Mouse (Mus musculus) erythroblast, embryonic 14.5 days (primary cell): ENCODE data around the gene Cacna1c.

Experiments used
- GATA1 ChIP-seq: IDR thresholded peaks from 2 replicates; pipeline ENCODE4 v1.6.1; 2012; ENCODE audit warnings: low read length, inconsistent platforms, mixed read lengths
- TAL1 ChIP-seq: IDR thresholded peaks from 3 replicates; pipeline ENCODE4 v1.6.1; 2012; ENCODE audit warnings: low read length, inconsistent platforms, mixed read lengths

- TF ChIP-seq TAL1 (no peak), GATA1 (no peak)
Measured at GRCm38 (mm10) chr6:119037047-119037446, 159.2 kb downstream of the Cacna1c start.
